Mouse (Mus musculus) layer of hippocampus, adult 6 months (tissue): ENCODE data around the gene Nccrp1. TPM values are rescaled to one million over a fixed set of nuclear protein-coding genes. Genes with fewer than 3 reads are reported as not detected.

Experiments used
- long read RNA-seq, 2 experiments: library from polyadenylated mRNA; unstranded; transcript quantifications; one replicate each; pipeline ENCODE4 v2.0.0; 2019 to 2020
- microRNA-seq: library from miRNA; unstranded; fragments of <30 nt; microRNA quantifications from one replicate; pipeline ENCODE4 v1.2.0, GENCODE M21; 2020
- polyA plus RNA-seq: library from polyadenylated mRNA; unstranded; fragments of <200 nt; fragmentation: Nextera tagmentation; gene quantifications from 2 replicates; pipeline ENCODE4 v1.2.3, GENCODE M21; 2021

The Nccrp1 gene
- not detected in 2 replicates for polyA plus RNA-seq
- long read RNA-seq, experiment 1: 0 reads
- long read RNA-seq, experiment 2: 0 reads

GRCm38 (mm10) chr7:28547154-28547553, at the start of gene Nccrp1:
TSS of gene Nccrp1 (minus strand) at chr7:28547254.

GRCm38 (mm10) chr7:28540526-28540925, 6.5 kb downstream of the Nccrp1 start, which contains the start of gene Sycn:
TSS of gene Sycn (plus strand) at chr7:28540885.

GRCm38 (mm10) chr7:28522536-28522935, 24.5 kb downstream of the Nccrp1 start, which contains the start of gene Ifnl3:
TSS of gene Ifnl3 (plus strand) at chr7:28522836.

GRCm38 (mm10) chr7:28510405-28510974, 36.6 kb downstream of the Nccrp1 start, which contains the start of gene Ifnl2:
TSS of gene Ifnl2 (minus strand) at chr7:28510455.

Small RNA genes lying within 50 kb of the gene (microRNA-seq; reads per million reads assigned to microRNA genes)
- not detected for gene Mir7049

Other genes starting within 250 kb of the Nccrp1 start
- 3.4 and 5.7 TPM in 2 replicates for gene Dll3, start 245.0 kb downstream of the Nccrp1 start, polyA plus RNA-seq
- gene Timm50, start 235.2 kb downstream of the Nccrp1 start, polyA plus RNA-seq: 82.8 and 86.7 TPM in 2 replicates
- 33.7 and 46.7 TPM in 2 replicates for gene Supt5, start 208.5 kb downstream of the Nccrp1 start, polyA plus RNA-seq
- gene Rps16, start 196.6 kb downstream of the Nccrp1 start, polyA plus RNA-seq: 1,578 and 1,706 TPM in 2 replicates
- gene Plekhg2, start 174.7 kb downstream of the Nccrp1 start, polyA plus RNA-seq: 0.77 and 1.2 TPM in 2 replicates
- gene Zfp36, start 167.0 kb downstream of the Nccrp1 start, polyA plus RNA-seq: 0.77 and 1.1 TPM in 2 replicates
- gene Med29, start 154.5 kb downstream of the Nccrp1 start, polyA plus RNA-seq: 77.7 and 79.7 TPM in 2 replicates
- gene Paf1, start 154.3 kb downstream of the Nccrp1 start, polyA plus RNA-seq: 40.4 and 52.6 TPM in 2 replicates
- 6.8 and 7.5 TPM in 2 replicates for gene Gmfg, start 109.8 kb downstream of the Nccrp1 start, polyA plus RNA-seq
- 4.0 and 4.4 TPM in 2 replicates for gene Lrfn1, start 95.3 kb downstream of the Nccrp1 start, polyA plus RNA-seq
- not detected in 2 replicates for gene Ifnl2, start 36.8 kb downstream of the Nccrp1 start, polyA plus RNA-seq
- gene Ifnl3, start 24.4 kb downstream of the Nccrp1 start, polyA plus RNA-seq: not detected in 2 replicates
- not detected in 2 replicates for gene Sycn, start 6.4 kb downstream of the Nccrp1 start, polyA plus RNA-seq
- 9.2 and 10.0 TPM in 2 replicates for gene Samd4b, start 50.9 kb upstream of the Nccrp1 start, polyA plus RNA-seq
- gene Pak4, start 50.9 kb upstream of the Nccrp1 start, polyA plus RNA-seq: 6.1 and 6.2 TPM in 2 replicates
- gene Acp7, start 84.1 kb upstream of the Nccrp1 start, polyA plus RNA-seq: 1.0 and 1.2 TPM in 2 replicates
- 11.9 and 13.0 TPM in 2 replicates for gene Fbxo27, start 145.6 kb upstream of the Nccrp1 start, polyA plus RNA-seq
- gene Fbxo17, start 169.6 kb upstream of the Nccrp1 start, polyA plus RNA-seq: 2.4 and 2.6 TPM in 2 replicates
- gene Mrps12, start 194.6 kb upstream of the Nccrp1 start, polyA plus RNA-seq: 263 and 268 TPM in 2 replicates
- gene Sars2, start 194.7 kb upstream of the Nccrp1 start, polyA plus RNA-seq: 11.6 and 13.2 TPM in 2 replicates
- 0.69 and 1.0 TPM in 2 replicates for gene Ccer2, start 208.9 kb upstream of the Nccrp1 start, polyA plus RNA-seq
- 156 and 178 TPM in 2 replicates for gene Sirt2, start 219.5 kb upstream of the Nccrp1 start, polyA plus RNA-seq
- 53.0 and 54.7 TPM in 2 replicates for gene Nfkbib, start 220.3 kb upstream of the Nccrp1 start, polyA plus RNA-seq
- 2.7 and 3.0 TPM in 2 replicates for gene Rinl, start 241.7 kb upstream of the Nccrp1 start, polyA plus RNA-seq